Mouse (Mus musculus): ENCODE results near the gene Olfr976. TPM values are rescaled to one million over a fixed set of nuclear protein-coding genes. Genes with fewer than 3 reads are reported as not detected.

Gene Olfr976
- total RNA-seq (2023): not detected in 4 replicates

DNA sequence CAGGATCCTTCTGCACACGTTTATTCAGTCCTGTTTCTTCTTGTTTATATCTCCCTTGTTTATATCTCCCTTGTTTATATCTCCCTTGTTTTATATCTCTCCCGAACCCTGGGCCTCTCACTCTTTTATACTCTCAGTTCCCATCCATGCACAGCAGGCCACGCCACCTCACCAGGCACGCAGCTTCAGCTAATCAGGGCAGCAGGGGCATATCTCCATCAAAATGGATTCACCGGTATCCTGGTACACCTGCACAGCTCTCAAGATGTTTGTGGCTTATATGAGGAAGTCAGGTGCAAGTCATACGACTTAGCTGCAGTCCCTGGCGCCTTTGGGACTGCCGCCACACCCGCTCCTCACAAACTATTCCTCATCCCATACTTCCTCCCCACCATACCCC lies at the start of gene Olfr976:
Gene Olfr976, minus strand, starts transcription at position 101 of the 400 bp plus-strand sequence.

DNA sequence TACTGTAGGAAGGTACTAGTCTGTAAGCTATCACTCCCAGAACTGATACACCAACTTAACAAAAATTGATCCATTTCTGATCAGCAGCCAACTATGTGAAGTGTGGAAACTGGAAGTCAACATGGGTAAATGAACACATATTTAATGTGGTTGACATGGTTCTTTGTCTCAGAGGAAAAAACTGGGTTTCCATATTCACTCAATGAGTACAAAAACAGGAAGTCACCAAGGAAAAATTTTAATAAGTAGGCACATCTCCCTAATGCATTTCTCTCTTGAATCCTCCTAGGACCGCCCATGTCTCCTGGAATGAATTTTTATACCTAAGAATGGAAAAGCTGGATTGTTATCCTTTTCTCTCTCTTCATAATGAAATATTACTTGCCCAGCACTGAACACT lies 48.5 kb upstream of the Olfr976 start, which contains the start of gene Olfr980:
Gene Olfr980, minus strand, starts transcription at position 101 of the 400 bp plus-strand sequence.

DNA sequence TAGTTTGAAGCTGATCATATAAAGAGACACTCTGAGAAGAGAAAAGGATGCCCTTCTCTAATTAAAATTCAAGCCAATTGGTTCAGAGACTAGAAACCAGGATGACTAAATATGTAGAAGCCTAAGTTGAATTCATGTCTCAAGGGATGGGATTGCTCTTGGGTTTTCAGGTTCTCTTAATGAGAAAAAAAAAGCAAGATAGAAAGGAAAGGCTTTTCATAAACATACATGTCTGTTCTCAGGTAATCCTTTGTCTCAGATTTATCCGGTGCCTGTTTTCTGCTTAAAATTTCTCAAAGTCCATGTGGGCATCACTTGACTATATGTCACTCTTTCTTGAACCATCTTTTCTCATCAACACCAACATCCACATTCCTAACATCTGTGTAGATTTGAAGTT lies 42.4 kb upstream of the Olfr976 start, which contains the start of gene Olfr979:
Gene Olfr979, minus strand, starts transcription at position 101 of the 400 bp plus-strand sequence.

DNA sequence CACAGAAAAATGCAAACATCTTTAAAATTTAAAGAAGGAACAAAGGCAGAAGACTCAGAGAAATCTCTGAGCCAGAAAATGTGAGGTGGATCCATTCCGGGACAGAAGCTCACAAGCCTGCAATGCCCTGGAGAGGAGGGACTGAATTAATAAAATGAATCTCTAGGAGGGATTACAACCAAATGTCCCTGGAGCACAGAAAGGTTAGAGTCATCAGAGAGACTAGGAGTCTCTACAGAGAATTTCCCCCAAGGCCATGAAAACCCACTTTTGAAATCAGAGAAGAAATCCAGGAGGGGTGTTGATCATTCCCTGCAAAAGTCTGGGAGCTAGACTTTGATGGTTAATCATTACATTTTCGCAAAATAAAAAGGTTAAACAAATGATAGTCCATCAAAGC lies 30.9 kb upstream of the Olfr976 start, which contains the start of gene Olfr978:
Gene Olfr978, plus strand, starts transcription at position 301 of the 400 bp plus-strand sequence.

DNA sequence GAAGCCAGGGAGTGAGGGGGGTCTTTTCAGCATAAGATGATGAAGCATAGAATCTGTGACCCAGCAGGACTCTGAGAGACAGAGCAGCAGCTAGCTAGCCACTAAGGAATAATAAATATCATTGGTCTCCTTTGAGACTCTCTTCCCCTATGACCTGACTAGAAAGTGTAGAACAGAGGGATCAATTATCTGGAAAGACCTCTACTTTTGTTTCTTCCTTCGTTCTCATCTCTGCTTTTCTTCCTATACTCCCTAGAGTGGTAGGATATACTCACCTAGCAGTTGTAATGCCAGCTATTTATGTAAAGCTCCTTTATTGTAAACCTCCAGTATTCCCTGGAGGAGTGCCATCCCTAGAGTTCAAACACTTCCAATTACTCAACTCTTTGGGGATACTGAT lies 9.0 kb downstream of the Olfr976 start, which contains the start of gene Olfr975:
Gene Olfr975, minus strand, starts transcription at position 101 of the 400 bp plus-strand sequence.

DNA sequence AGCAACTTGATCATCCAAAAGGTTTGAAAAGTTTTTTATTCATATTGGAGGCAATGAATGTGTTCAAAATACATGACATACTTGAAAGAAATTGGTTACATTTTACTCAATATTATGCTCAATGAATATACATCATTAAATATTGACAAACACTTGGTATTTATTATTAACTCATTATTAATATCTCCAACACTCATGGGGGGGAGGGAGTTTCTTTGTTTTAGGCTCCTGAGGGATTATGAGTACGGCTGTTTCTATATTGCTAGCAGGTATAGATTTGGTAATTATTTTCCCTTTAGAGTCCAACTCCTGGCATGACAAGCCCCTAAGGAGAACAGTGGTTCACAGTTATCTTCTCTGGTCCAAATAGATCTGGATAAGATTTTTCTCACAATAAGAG lies 23.7 kb downstream of the Olfr976 start, which contains the start of gene Olfr974:
Gene Olfr974, plus strand, starts transcription at position 301 of the 400 bp plus-strand sequence.

DNA sequence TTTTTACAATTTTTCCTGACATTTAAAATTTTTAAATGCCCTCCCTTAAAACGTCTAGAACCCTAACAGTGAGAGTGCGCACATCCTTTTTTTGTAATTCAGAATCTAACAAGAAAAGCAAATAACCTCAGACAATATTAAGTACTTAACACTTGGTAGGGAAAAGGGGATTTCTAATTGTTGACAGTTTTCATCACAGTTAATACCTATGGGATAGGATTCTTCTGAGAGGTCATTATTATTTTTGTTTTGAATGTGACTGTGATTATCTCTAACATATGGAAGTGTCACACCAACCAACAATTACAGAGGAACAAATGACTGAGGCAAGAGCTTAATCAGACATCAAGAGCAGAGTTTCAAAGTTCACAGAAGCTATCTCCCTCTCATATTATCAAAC lies 53.9 kb downstream of the Olfr976 start, which contains the start of gene Olfr229:
Gene Olfr229, plus strand, starts transcription at position 301 of the 400 bp plus-strand sequence.

Other genes with a start within 250 kb of the Olfr976 start
- gene Olfr965, start 249.8 kb downstream of the Olfr976 start, total RNA-seq (2023): not detected in 4 replicates
- gene Olfr150, start 230.2 kb downstream of the Olfr976 start, total RNA-seq (2023): not detected in 4 replicates
- not detected in 4 replicates for gene Olfr967, start 214.9 kb downstream of the Olfr976 start, total RNA-seq (2023)
- not detected in 4 replicates for gene Olfr968, start 177.9 kb downstream of the Olfr976 start, total RNA-seq (2023)
- not detected in 4 replicates for gene Olfr969, start 170.2 kb downstream of the Olfr976 start, total RNA-seq (2023)
- gene Olfr970, start 152.3 kb downstream of the Olfr976 start, total RNA-seq (2023): not detected in 4 replicates
- not detected in 4 replicates for gene Olfr971, start 124.3 kb downstream of the Olfr976 start, total RNA-seq (2023)
- gene Olfr972, start 94.7 kb downstream of the Olfr976 start, total RNA-seq (2023): not detected in 4 replicates
- not detected in 4 replicates for gene Olfr229, start 53.8 kb downstream of the Olfr976 start, total RNA-seq (2023)
- gene Olfr974, start 23.6 kb downstream of the Olfr976 start, total RNA-seq (2023): not detected in 4 replicates
- gene Olfr975, start 9.1 kb downstream of the Olfr976 start, total RNA-seq (2023): not detected in 4 replicates
- gene Olfr978, start 31.0 kb upstream of the Olfr976 start, total RNA-seq (2023): not detected in 4 replicates
- not detected in 4 replicates for gene Olfr979, start 42.3 kb upstream of the Olfr976 start, total RNA-seq (2023)
- gene Olfr980, start 48.4 kb upstream of the Olfr976 start, total RNA-seq (2023): not detected in 4 replicates
- not detected in 4 replicates for gene Olfr981, start 60.3 kb upstream of the Olfr976 start, total RNA-seq (2023)
- gene Olfr982, start 112.7 kb upstream of the Olfr976 start, total RNA-seq (2023): not detected in 4 replicates
- not detected in 4 replicates for gene Olfr983, start 132.5 kb upstream of the Olfr976 start, total RNA-seq (2023)
- gene Olfr984, start 153.1 kb upstream of the Olfr976 start, total RNA-seq (2023): not detected in 4 replicates
- gene Olfr985, start 169.1 kb upstream of the Olfr976 start, total RNA-seq (2023): not detected in 4 replicates
- not detected in 4 replicates for gene Tmem225, start 187.0 kb upstream of the Olfr976 start, total RNA-seq (2023)
- gene Olfr986, start 219.8 kb upstream of the Olfr976 start, total RNA-seq (2023): not detected in 4 replicates
- 2.1 to 2.6 TPM (median 2.4 TPM) in 4 replicates for gene Zfp202, start 231.2 kb upstream of the Olfr976 start, total RNA-seq (2023)